Mouse (Mus musculus): ENCODE data around the gene Map3k9.

DNA sequence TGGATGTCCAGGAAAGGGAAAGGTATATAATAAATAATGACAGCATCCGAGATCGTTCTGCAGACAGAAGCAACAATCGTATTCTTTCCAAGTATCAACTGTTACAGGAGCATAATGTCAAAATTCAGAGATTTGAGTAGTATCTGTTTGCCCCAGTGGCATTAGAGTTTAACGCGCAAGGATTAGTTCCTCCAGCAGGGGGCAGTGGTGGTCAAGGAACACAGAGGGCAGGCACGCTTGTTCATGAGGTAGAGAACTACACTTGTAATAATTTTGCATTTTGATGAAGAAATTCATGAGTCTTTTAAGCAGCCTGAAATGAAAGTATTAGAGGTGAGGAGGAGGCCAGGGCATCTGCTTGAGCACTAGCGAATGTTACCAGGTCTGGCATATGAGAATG is 15.6 kb upstream of the Map3k9 start:
- TF ChIP-seq SRF (IDR thresholded peaks at IDR 0.05; ENCODE audit: control insufficient read depth, insufficient read length, low read depth), result no peak
- TF ChIP-seq MYOG (IDR thresholded peaks at IDR 0.05; ENCODE audit: control insufficient read depth in 1 of 3, insufficient read depth in 1 of 3, insufficient read length in 2 of 3, low read depth in 2 of 3), result no peak
- no peak for TF ChIP-seq MYOD1 (IDR thresholded peaks at IDR 0.05; ENCODE audit: control insufficient read depth in 1 of 3, insufficient read length in 2 of 3, low read depth in 2 of 3)
- no peak for TF ChIP-seq POLR2A (IDR thresholded peaks at IDR 0.05; ENCODE audit: insufficient read length, low read depth)
- no peak for TF ChIP-seq MAX (IDR thresholded peaks at IDR 0.05; ENCODE audit: low read depth)
- no peak for TF ChIP-seq CEBPB (IDR thresholded peaks at IDR 0.05; ENCODE audit: insufficient read depth, poor library complexity, severe bottlenecking)
- TF ChIP-seq USF1 (IDR thresholded peaks at IDR 0.05; ENCODE audit: low read depth), result no peak
- TF ChIP-seq TCF12 (IDR thresholded peaks at IDR 0.05; ENCODE audit: insufficient read depth, poor library complexity, severe bottlenecking), result no peak
- no peak for TF ChIP-seq POLR2AphosphoS2 (IDR thresholded peaks at IDR 0.05; ENCODE audit: insufficient read length, low read depth)
- no peak for TF ChIP-seq E2F4 (IDR thresholded peaks at IDR 0.05; ENCODE audit: insufficient read depth)
- no peak for TF ChIP-seq REST (IDR thresholded peaks at IDR 0.05; ENCODE audit: insufficient read depth, insufficient read length)
- no peak for TF ChIP-seq TCF3 (IDR thresholded peaks at IDR 0.05; ENCODE audit: insufficient read length, low read depth)
